Mouse (Mus musculus): Measurements from ENCODE around the gene Pak4.

DNA sequence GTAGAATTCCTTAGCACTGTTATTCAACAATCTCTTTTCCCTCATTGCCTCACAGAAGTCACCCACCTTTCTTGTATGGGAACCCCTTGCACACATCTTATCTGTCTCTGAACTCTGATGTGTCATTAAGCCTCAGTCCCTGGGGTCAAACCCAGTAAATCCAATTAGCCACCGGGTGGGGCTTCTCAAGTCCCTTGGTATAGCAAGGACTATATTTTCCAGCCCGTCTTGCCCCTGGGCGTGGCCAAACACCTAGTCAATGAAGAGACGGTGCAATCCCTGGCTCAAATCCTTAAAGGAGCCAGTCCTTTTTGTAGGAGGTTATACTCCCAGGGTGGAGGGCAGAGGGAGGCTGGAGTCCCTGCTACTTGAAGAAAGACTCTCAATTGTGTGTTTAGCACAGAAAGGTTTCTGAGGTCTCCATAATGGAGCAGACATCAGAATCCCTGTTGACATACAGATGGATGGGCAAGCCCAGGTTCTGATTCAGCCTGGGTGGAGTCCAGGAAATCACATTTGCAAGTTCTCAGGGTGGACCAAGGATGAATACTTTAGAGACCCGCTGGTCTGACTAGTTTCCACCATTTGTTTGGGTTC lies 41.9 kb downstream of the Pak4 start:
- TF ChIP-seq POLR2A (IDR thresholded peaks at IDR 0.05; ENCODE audit: control insufficient read depth, extremely low read depth, insufficient read depth, low read length, poor library complexity), result no peak
- TF ChIP-seq CTCF (IDR thresholded peaks at IDR 0.05; ENCODE audit: borderline replicate concordance, control insufficient read depth, extremely low read depth, insufficient read depth, low read length, poor library complexity), result no peak

All from thymus, adult 2 months (tissue).